Mouse (Mus musculus) midbrain, embryonic 12.5 days (tissue): Measurements from ENCODE around the gene Slc31a1. TPM values are rescaled to one million over a fixed set of nuclear protein-coding genes. Genes with fewer than 3 reads are reported as not detected.
A peak's percentile ranks its signal among the peaks of the same experiment; 100 is the strongest.

Experiments
- ATAC-seq: fragments of 200-750 bp; cut with Nextera tagmentation; 2 replicates; pipeline ENCODE4 v1.8.0; 2017; ENCODE audit warnings: low read depth, moderate TSS enrichment, moderate library complexity; ENCODE audit not compliant: low FRiP score
- H3K27ac ChIP-seq: fragments of 300-500 bp; sonication (generic); replicated peaks from 2 replicates; pipeline ENCODE4 v1.5.1; 2016; ENCODE audit warnings: mild to moderate bottlenecking
- H3K27me3 ChIP-seq: fragments of 300-500 bp; sonication (generic); 2 replicates; pipeline ENCODE4 v1.6.1; 2016; ENCODE audit warnings: mild to moderate bottlenecking
- H3K36me3 ChIP-seq: fragments of 300-500 bp; sonication (generic); 2 replicates; pipeline ENCODE4 v1.6.1; 2016
- H3K4me1 ChIP-seq: fragments of 300-500 bp; sonication (generic); 2 replicates; pipeline ENCODE4 v1.6.1; 2016
- H3K4me2 ChIP-seq: fragments of 300-500 bp; sonication (generic); replicated peaks from 2 replicates; pipeline ENCODE4 v1.6.1; 2016; ENCODE audit warnings: mild to moderate bottlenecking, moderate library complexity
- H3K4me3 ChIP-seq: fragments of 300-500 bp; sonication (generic); 2 replicates; pipeline ENCODE4 v1.5.1; 2016; ENCODE audit warnings: mild to moderate bottlenecking
- H3K9ac ChIP-seq: fragments of 300-500 bp; sonication (generic); replicated peaks from 2 replicates; pipeline ENCODE4 v1.6.1; 2016; ENCODE audit warnings: mild to moderate bottlenecking, moderate library complexity
- H3K9me3 ChIP-seq: fragments of 300-500 bp; sonication (generic); 2 replicates; pipeline ENCODE4 v1.6.1; 2016; ENCODE audit warnings: mild to moderate bottlenecking
- WGBS: fragments of 180-500 bp; shearing (Covaris S2); methylation state at CpG from one replicate; pipeline ENCODE4 v1.1.7; 2016; 5-methylcytosine and 5-hydroxymethylcytosine counted together
- polyA plus RNA-seq: library from polyadenylated mRNA; unstranded; fragments of >200 nt; fragmentation: Nextera tagmentation; extraction: Ambion mirVana; gene quantifications from 2 replicates; pipeline ENCODE4 v1.2.1, GENCODE M21; 2016

Gene Slc31a1
- polyA plus RNA-seq, 1 experiment from 2014 or later, result 48.1 TPM

GRCm38 (mm10) chr4:62345827-62346226 lies 14.7 kb upstream of the Slc31a1 start:
- H3K27ac ChIP-seq, result no peak overlapping the region
- no peaks in the 10 kb centered on the region for H3K27me3 ChIP-seq
- H3K4me2 ChIP-seq, result no peak overlapping the region
- H3K36me3 ChIP-seq, result peaks cover 34% of the 10 kb centered on the region
- no peaks in the 10 kb centered on the region for H3K4me1 ChIP-seq
- H3K9me3 ChIP-seq, result no peaks in the 10 kb centered on the region
- no peak for ATAC-seq
- H3K9ac ChIP-seq, result no peak overlapping the region
- WGBS, result 85% methylated on average over 4 of the region's 4 CpGs
- H3K4me3 ChIP-seq, result no peak overlapping the region

DNA sequence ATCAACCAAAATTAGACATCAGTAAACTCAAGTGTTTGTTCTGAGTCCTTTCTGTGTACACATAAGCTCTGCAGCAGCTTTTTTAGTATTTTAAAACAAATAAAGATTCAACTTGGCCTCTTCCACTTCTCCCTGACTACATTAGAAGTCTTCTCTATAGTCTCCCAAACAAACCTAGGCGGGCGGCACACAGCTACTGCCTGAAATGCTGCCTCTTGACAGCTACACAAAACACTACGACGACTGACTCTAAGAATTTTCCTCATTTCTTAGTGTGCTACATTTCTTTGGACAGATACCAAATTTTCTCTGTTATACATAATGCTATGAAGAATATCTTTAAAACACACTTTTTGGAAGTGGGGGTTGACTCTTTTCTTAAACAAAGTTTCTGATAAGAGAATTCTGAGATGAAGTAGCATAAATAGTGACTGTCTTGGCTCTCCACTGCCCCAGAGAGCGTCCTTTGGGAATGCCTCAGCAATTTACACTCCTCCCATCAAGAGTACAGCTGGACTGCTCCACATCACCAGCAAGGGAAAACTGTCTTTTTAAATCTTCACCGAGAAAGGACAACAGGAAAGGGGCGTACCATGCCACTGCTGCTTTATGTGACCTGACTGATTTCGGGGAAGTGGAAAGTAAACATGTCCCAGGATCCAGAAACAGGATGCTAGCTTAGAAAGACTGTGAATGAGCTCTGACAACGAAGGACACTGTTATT lies 12.8 kb upstream of the Slc31a1 start:
- H3K4me1 ChIP-seq, result no peaks in the 10 kb centered on the region
- 82% methylated on average over 9 of the region's 9 CpGs for WGBS
- H3K27me3 ChIP-seq, result no peaks in the 10 kb centered on the region
- no peak overlapping the region for H3K27ac ChIP-seq
- H3K9ac ChIP-seq, result no peak overlapping the region
- H3K4me2 ChIP-seq, result no peak overlapping the region
- peaks cover 37% of the 10 kb centered on the region for H3K36me3 ChIP-seq
- no peak for ATAC-seq
- no peak overlapping the region for H3K4me3 ChIP-seq
- H3K9me3 ChIP-seq, result no peaks in the 10 kb centered on the region

GRCm38 (mm10) chr4:62348329-62348705 lies 12.2 kb upstream of the Slc31a1 start:
- Histone ChIP-seq H3K36me3 (peaks cover 37% of the 10 kb centered on the region), H3K4me3 (no peak overlapping the region), H3K9ac (no peak overlapping the region), H3K4me2 (no peak overlapping the region), H3K9me3 (no peaks in the 10 kb centered on the region), H3K27me3 (no peaks in the 10 kb centered on the region), H3K27ac (no peak overlapping the region), H3K4me1 (no peaks in the 10 kb centered on the region)
- ATAC-seq, result no peak
- 86% methylated on average over 2 of the region's 2 CpGs for WGBS

DNA sequence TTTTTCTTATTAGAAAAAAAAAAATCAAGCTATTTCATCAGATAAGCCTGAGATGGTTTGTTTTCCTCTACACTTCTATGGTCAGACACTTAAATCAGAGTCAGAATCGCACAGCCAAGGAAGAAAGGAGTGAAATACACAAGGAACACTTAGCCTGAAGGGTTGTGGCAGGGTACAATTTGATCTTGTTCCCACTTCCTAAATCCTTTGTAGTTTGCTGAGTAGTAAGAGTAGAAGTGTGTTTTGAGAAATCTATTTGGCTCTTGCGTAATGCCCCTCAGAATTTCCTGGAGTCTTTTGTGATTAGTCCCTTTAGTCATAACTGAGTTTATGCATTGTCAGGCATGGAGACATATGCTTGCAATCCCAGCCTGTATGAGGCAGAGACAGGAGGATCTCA lies 11.2 kb upstream of the Slc31a1 start:
- no peak for ATAC-seq
- Histone ChIP-seq H3K4me1 (no peaks in the 10 kb centered on the region), H3K4me2 (no peak overlapping the region), H3K36me3 (peaks cover 29% of the 10 kb centered on the region), H3K4me3 (no peak overlapping the region), H3K9me3 (no peaks in the 10 kb centered on the region), H3K27me3 (no peaks in the 10 kb centered on the region), H3K9ac (no peak overlapping the region), H3K27ac (no peak overlapping the region)
- 100% methylated on average over 2 of the region's 2 CpGs for WGBS

GRCm38 (mm10) chr4:62357631-62358148 lies 2.8 kb upstream of the Slc31a1 start:
- H3K9me3 ChIP-seq, result no peaks in the 10 kb centered on the region
- H3K36me3 ChIP-seq, result no peaks in the 10 kb centered on the region
- WGBS, result 89% methylated on average over 1 of the region's 1 CpGs
- no peak overlapping the region for H3K27ac ChIP-seq
- peaks cover 22% of the 10 kb centered on the region for H3K4me1 ChIP-seq
- ATAC-seq, result no peak
- no peak overlapping the region for H3K9ac ChIP-seq
- no peaks in the 10 kb centered on the region for H3K27me3 ChIP-seq
- no peak overlapping the region for H3K4me3 ChIP-seq
- H3K4me2 ChIP-seq, result no peak overlapping the region

- Histone ChIP-seq H3K27me3 (no peaks in the 10 kb centered on the region), H3K4me1 (peaks cover 22% of the 10 kb centered on the region), H3K4me2 (peak overlapping the region; percentile 71), H3K4me3 (peak overlapping the region; percentile 81), H3K27ac (no peak overlapping the region), H3K36me3 (no peaks in the 10 kb centered on the region), H3K9me3 (no peaks in the 10 kb centered on the region), H3K9ac (peak overlapping the region; percentile 66)
- no peak for ATAC-seq
- WGBS, result 50% methylated on average over 7 of the region's 7 CpGs
These were observed 1.2 kb upstream of the Slc31a1 start for GRCm38 (mm10) chr4:62359256-62359775.

GRCm38 (mm10) chr4:62360805-62361455 lies 403 bp downstream of the Slc31a1 start:
- Histone ChIP-seq H3K4me3 (peak overlapping the region; percentile 81), H3K4me2 (peak overlapping the region; percentile 70), H3K9ac (peak overlapping the region; percentile 65), H3K36me3 (no peaks in the 10 kb centered on the region), H3K9me3 (no peaks in the 10 kb centered on the region), H3K27me3 (no peaks in the 10 kb centered on the region), H3K27ac (peak overlapping the region; percentile 67), H3K4me1 (peaks cover 22% of the 10 kb centered on the region)
- WGBS, result under 1% methylated on average over 20 of the region's 22 CpGs
- peak; percentile 23 for ATAC-seq

- no peaks in the 10 kb centered on the region for H3K27me3 ChIP-seq
- ATAC-seq, result no peak
- no peak overlapping the region for H3K27ac ChIP-seq
- H3K4me1 ChIP-seq, result peaks cover 22% of the 10 kb centered on the region
- H3K36me3 ChIP-seq, result no peaks in the 10 kb centered on the region
- no peaks in the 10 kb centered on the region for H3K9me3 ChIP-seq
- H3K4me3 ChIP-seq, result peak overlapping the region; percentile 81
- 54% methylated on average over 6 of the region's 6 CpGs for WGBS
- peak overlapping the region; percentile 70 for H3K4me2 ChIP-seq
- H3K9ac ChIP-seq, result no peak overlapping the region; the same call in none of the 2 replicates
These were observed 1.0 kb downstream of the Slc31a1 start for GRCm38 (mm10) chr4:62361571-62361970.

GRCm38 (mm10) chr4:62361997-62362396 lies 1.5 kb downstream of the Slc31a1 start:
- H3K36me3 ChIP-seq, result no peaks in the 10 kb centered on the region
- ATAC-seq, result no peak
- H3K9me3 ChIP-seq, result no peaks in the 10 kb centered on the region
- H3K27ac ChIP-seq, result no peak overlapping the region
- peaks cover 22% of the 10 kb centered on the region for H3K4me1 ChIP-seq
- H3K4me3 ChIP-seq, result peak overlapping the region; percentile 81
- peak overlapping the region; percentile 70 for H3K4me2 ChIP-seq
- 96% methylated on average over 1 of the region's 1 CpGs for WGBS
- H3K27me3 ChIP-seq, result no peaks in the 10 kb centered on the region
- H3K9ac ChIP-seq, result no peak overlapping the region; the same call in 1 of the 2 replicates

- no peaks in the 10 kb centered on the region for H3K27me3 ChIP-seq
- no peaks in the 10 kb centered on the region for H3K9me3 ChIP-seq
- peaks cover 22% of the 10 kb centered on the region for H3K4me1 ChIP-seq
- no peak overlapping the region for H3K4me3 ChIP-seq
- no peaks in the 10 kb centered on the region for H3K36me3 ChIP-seq
- no peak overlapping the region for H3K4me2 ChIP-seq
- no peak for ATAC-seq
- H3K9ac ChIP-seq, result no peak overlapping the region
- 93% methylated on average over 2 of the region's 2 CpGs for WGBS
- H3K27ac ChIP-seq, result no peak overlapping the region
These were observed 1.9 kb downstream of the Slc31a1 start for GRCm38 (mm10) chr4:62362437-62362836.

GRCm38 (mm10) chr4:62364299-62364698 lies 3.8 kb downstream of the Slc31a1 start:
- ATAC-seq, result no peak
- no peaks in the 10 kb centered on the region for H3K36me3 ChIP-seq
- no peak overlapping the region for H3K27ac ChIP-seq
- peaks cover 17% of the 10 kb centered on the region for H3K4me1 ChIP-seq
- no peak overlapping the region for H3K9ac ChIP-seq
- no peaks in the 10 kb centered on the region for H3K9me3 ChIP-seq
- H3K4me2 ChIP-seq, result no peak overlapping the region
- 90% methylated on average over 8 of the region's 8 CpGs for WGBS
- no peaks in the 10 kb centered on the region for H3K27me3 ChIP-seq
- no peak overlapping the region for H3K4me3 ChIP-seq

DNA sequence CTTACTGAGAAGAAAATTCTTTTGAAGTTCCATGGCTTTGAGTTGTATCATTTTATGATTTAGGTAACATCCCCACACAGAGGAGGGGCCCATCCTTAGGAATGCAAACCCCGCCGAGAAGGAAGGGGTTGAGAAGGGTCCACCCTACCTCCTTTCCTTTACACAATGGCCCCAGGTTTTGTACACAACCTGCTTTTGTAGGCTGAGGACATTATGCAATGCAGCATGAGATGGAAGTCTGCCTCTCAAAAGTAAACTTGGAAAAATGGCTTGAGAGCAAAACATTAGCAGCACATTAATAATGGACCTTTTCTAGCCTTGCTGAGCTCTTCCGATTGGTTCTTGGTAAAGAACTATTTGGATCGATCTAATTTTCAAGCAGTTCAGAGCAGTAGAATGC lies 5.8 kb downstream of the Slc31a1 start:
- Histone ChIP-seq H3K9me3 (no peaks in the 10 kb centered on the region), H3K4me3 (no peak overlapping the region), H3K4me1 (peaks cover 9% of the 10 kb centered on the region), H3K4me2 (no peak overlapping the region), H3K27ac (no peak overlapping the region), H3K36me3 (no peaks in the 10 kb centered on the region), H3K27me3 (no peaks in the 10 kb centered on the region), H3K9ac (no peak overlapping the region)
- no peak for ATAC-seq
- WGBS, result 84% methylated on average over 4 of the region's 4 CpGs
